Mouse (Mus musculus): ENCODE results near the gene Kpna4.

DNA sequence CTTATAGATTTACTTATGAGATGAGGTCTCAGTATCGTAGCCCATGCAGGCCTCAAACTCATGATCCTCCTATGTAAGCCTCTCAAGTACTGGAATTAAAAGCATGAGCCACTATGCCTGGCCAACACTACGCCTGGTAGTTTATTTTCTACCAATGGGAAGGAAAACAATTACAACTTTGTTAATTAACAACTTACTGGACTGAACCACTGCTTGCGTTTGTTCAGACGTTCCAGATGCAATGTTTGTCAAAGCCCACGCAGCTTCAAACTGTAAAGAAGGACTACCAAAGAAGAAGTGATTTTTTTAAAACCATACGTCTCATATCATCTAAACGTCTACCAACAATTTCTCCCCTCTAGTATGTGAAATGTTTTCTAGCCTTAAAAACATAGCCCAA is 32.5 kb downstream of the Kpna4 start:
- TF ChIP-seq CTCF (IDR thresholded peaks at IDR 0.05; ENCODE audit: extremely low read depth, insufficient read length, insufficient replicate concordance, low read depth, low read length) (no peak), POLR2A (IDR thresholded peaks at IDR 0.05; ENCODE audit: low read depth, low read length) (no peak)
